Mouse (Mus musculus): ENCODE data around the gene Iffo2. TPM values are rescaled to one million over a fixed set of nuclear protein-coding genes. Genes with fewer than 3 reads are reported as not detected.

The Iffo2 gene
- polyA plus RNA-seq, 2 experiments = 5.8 to 8.8 TPM

DNA sequence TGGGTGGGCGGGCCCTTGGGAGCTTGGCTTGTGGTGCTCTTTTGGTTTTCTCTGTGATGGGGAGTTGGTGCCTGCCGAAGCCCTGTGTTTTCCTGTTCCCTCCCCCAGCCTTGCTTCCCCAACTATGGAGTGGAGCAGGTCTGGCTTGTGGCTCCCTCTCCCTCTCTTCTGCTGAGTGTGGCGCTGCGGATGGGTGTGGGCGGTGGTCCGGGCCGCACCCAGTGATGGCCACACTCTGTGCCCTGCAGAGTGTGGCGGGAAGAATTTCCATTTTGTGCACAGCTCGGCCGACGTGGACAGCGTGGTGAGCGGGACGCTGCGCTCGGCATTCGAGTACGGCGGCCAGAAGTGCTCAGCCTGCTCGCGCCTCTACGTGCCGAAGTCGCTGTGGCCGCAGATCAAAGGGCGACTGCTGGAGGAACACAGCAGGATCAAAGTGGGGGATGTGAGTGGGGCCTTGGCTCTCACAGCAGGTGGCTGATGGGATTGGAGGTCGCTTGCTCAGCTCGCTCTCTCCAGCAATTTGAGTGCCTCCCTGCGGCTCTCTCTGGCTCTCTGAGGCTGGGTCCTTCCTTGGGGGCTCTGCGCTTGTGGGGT is 111.6 kb downstream of the Iffo2 start:
- DNase-seq (ENCODE audit: low spot score) (peak; percentile 8), ATAC-seq (ENCODE audit: low FRiP score, low read depth) (no peak)
- H3K4me1 ChIP-seq (ENCODE audit: control insufficient read depth, insufficient read depth, low read length) = peaks cover 10% of the 10 kb centered on the region
- no peak overlapping the region for H3K27ac ChIP-seq (replicated peaks; ENCODE audit: low read depth, low read length)
- TF ChIP-seq POLR2A (IDR thresholded peaks at IDR 0.05; ENCODE audit: borderline replicate concordance, extremely low read depth, insufficient read depth, insufficient read length) = no peak
- WGBS = 6% methylated on average over 29 of the region's 30 CpGs
- H3K9me3 ChIP-seq (ENCODE audit: control insufficient read depth, low read length) = no peaks in the 10 kb centered on the region
- peaks cover 17% of the 10 kb centered on the region for H3K36me3 ChIP-seq (ENCODE audit: control insufficient read depth, insufficient read depth, low read length)
- H3K4me3 ChIP-seq (replicated peaks; ENCODE audit: low read length) = peak overlapping the region; percentile 21; the same call in 1 of the 2 replicates
- no peak overlapping the region for H3K9ac ChIP-seq (ENCODE audit: low read depth, low read length, severe bottlenecking)
- H3K4me2 ChIP-seq (replicated peaks; ENCODE audit: low read depth, low read length, severe bottlenecking) = peak overlapping the region; percentile 44
- peaks cover 10% of the 10 kb centered on the region for H3K27me3 ChIP-seq (ENCODE audit: control insufficient read depth, insufficient read depth, low read length)

DNA sequence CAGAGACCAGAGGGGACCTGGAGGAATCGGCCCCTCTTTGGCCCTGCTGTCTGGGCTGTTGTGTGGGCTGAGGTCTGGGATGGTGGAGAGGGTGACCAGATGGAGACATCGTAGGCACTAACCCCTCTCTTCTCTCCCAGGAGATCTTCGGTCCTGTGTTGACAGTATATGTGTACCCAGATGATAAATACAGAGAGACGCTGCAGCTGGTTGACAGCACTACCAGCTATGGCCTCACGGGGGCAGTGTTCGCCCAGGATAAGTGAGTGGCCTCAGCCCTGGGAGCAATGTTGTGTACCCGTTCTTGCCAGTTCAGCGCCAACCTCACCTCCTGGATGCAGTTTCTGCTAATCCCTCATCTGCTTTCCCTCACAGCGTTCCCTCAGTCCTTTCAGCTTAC is 113.6 kb downstream of the Iffo2 start:
- Histone ChIP-seq H3K9me3 (ENCODE audit: control insufficient read depth, low read length) (no peaks in the 10 kb centered on the region), H3K4me3 (replicated peaks; ENCODE audit: low read length) (no peak overlapping the region), H3K36me3 (ENCODE audit: control insufficient read depth, insufficient read depth, low read length) (peaks cover 11% of the 10 kb centered on the region), H3K4me2 (replicated peaks; ENCODE audit: low read depth, low read length, severe bottlenecking) (no peak overlapping the region), H3K27ac (replicated peaks; ENCODE audit: low read depth, low read length) (no peak overlapping the region), H3K4me1 (ENCODE audit: control insufficient read depth, insufficient read depth, low read length) (peaks cover 10% of the 10 kb centered on the region), H3K27me3 (ENCODE audit: control insufficient read depth, insufficient read depth, low read length) (peaks cover 10% of the 10 kb centered on the region), H3K9ac (ENCODE audit: low read depth, low read length, severe bottlenecking) (no peak overlapping the region)
- DNase-seq (ENCODE audit: low spot score) (peak; percentile 69), ATAC-seq (ENCODE audit: low FRiP score, low read depth) (no peak; the same call in 1 of the 2 replicates)
- 20% methylated on average over 9 of the region's 9 CpGs for WGBS
- no peak for TF ChIP-seq POLR2A (IDR thresholded peaks at IDR 0.05; ENCODE audit: borderline replicate concordance, extremely low read depth, insufficient read depth, insufficient read length)

DNA sequence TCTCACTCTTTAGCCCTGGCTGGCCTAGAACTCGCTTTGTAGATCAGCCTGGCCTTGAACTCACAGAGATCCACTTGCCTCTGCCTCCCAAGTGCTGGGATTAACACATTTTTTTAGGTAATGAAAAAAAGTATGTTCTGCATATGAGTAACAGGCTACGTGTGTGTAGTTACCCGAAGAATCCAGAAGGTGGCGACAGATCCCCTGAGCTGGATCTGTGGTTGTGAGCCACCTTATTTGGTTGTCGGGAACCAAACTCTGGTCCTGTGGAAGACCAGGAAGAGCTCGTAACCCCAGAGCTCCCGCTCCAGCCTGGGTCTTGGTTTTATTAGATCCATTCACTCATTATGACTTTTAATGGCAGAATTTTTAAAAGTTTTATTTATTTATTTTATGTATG is 116.6 kb downstream of the Iffo2 start:
- Histone ChIP-seq H3K4me3 (replicated peaks; ENCODE audit: low read length) (no peak overlapping the region), H3K36me3 (ENCODE audit: control insufficient read depth, insufficient read depth, low read length) (peaks cover 11% of the 10 kb centered on the region), H3K9ac (ENCODE audit: low read depth, low read length, severe bottlenecking) (no peak overlapping the region), H3K9me3 (ENCODE audit: control insufficient read depth, low read length) (no peaks in the 10 kb centered on the region), H3K27me3 (ENCODE audit: control insufficient read depth, insufficient read depth, low read length) (peaks cover 5% of the 10 kb centered on the region; the same call in 1 of the 2 replicates), H3K4me1 (ENCODE audit: control insufficient read depth, insufficient read depth, low read length) (peaks cover 5% of the 10 kb centered on the region), H3K4me2 (replicated peaks; ENCODE audit: low read depth, low read length, severe bottlenecking) (no peak overlapping the region), H3K27ac (replicated peaks; ENCODE audit: low read depth, low read length) (no peak overlapping the region)
- WGBS = 89% methylated on average over 7 of the region's 7 CpGs
- TF ChIP-seq POLR2A (IDR thresholded peaks at IDR 0.05; ENCODE audit: borderline replicate concordance, extremely low read depth, insufficient read depth, insufficient read length) = no peak
- DNase-seq (ENCODE audit: low spot score) (no peak), ATAC-seq (ENCODE audit: low FRiP score, low read depth) (no peak)

DNA sequence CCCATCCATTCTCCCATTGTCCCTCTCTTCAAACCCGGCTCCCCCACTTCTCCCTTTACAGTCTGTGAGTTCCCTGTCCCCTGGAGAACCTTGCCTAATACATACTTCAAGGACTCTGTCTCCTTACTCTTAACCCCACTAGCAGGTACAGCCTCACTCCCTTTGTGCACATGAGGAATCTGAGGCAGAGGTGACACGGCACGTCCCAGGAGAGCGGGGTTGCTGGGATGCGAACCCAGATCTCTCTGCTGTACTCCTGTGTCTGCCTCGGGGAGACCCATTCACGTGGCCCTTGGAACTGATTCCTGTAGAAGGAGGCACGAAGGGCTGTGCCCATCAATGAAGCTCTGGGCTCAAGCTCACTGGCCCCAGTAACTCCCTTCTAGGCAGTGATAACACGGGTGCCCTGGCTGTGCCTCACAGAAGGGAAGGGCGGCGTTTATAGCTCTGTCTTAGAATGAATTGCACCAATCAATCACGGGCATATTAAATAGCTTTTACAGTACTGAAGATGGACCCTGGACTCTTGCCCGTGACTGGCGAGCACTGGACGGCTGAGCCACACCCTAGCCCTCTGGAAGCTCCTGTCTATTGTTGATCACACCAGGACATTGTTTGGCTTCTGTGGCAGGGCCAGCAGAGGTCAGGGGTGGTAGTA is 119.9 kb downstream of the Iffo2 start:
- H3K27me3 ChIP-seq (ENCODE audit: control insufficient read depth, insufficient read depth, low read length) = no peaks in the 10 kb centered on the region
- WGBS = 73% methylated on average over 15 of the region's 15 CpGs
- H3K36me3 ChIP-seq (ENCODE audit: control insufficient read depth, insufficient read depth, low read length) = no peaks in the 10 kb centered on the region; the same call in 1 of the 2 replicates
- no peaks in the 10 kb centered on the region for H3K9me3 ChIP-seq (ENCODE audit: control insufficient read depth, low read length)
- no peak overlapping the region for H3K9ac ChIP-seq (ENCODE audit: low read depth, low read length, severe bottlenecking)
- no peak overlapping the region for H3K27ac ChIP-seq (replicated peaks; ENCODE audit: low read depth, low read length)
- no peak for ATAC-seq (ENCODE audit: low FRiP score, low read depth)
- H3K4me1 ChIP-seq (ENCODE audit: control insufficient read depth, insufficient read depth, low read length) = no peaks in the 10 kb centered on the region
- TF ChIP-seq POLR2A (IDR thresholded peaks at IDR 0.05; ENCODE audit: borderline replicate concordance, extremely low read depth, insufficient read depth, insufficient read length) = no peak
- no peak overlapping the region for H3K4me3 ChIP-seq (replicated peaks; ENCODE audit: low read length)
- no peak for DNase-seq (ENCODE audit: low spot score)
- no peak overlapping the region for H3K4me2 ChIP-seq (replicated peaks; ENCODE audit: low read depth, low read length, severe bottlenecking)

DNA sequence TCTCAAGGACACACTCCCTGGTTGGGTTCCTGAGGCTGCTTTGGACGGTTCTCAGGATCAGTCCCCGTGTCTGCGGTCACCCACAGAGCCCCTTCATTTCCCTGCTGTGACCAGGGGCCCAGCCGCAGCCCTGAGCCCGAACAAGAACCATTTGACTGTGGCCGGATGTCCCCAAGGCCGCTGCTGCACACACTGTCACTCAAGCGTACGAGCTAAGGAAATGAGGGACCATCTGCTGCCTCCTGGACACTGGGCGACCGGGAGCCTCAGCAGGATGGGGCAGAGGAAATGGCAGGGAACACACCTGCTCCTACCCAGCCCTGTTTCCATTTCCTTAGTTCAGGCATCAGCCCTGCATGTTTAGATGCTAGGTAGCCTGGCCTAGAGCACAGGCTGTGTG is 120.6 kb downstream of the Iffo2 start:
- no peaks in the 10 kb centered on the region for H3K4me1 ChIP-seq (ENCODE audit: control insufficient read depth, insufficient read depth, low read length)
- no peaks in the 10 kb centered on the region for H3K9me3 ChIP-seq (ENCODE audit: control insufficient read depth, low read length)
- H3K27me3 ChIP-seq (ENCODE audit: control insufficient read depth, insufficient read depth, low read length) = no peaks in the 10 kb centered on the region
- TF ChIP-seq POLR2A (IDR thresholded peaks at IDR 0.05; ENCODE audit: borderline replicate concordance, extremely low read depth, insufficient read depth, insufficient read length) = no peak
- H3K36me3 ChIP-seq (ENCODE audit: control insufficient read depth, insufficient read depth, low read length) = no peaks in the 10 kb centered on the region
- H3K27ac ChIP-seq (replicated peaks; ENCODE audit: low read depth, low read length) = no peak overlapping the region
- 81% methylated on average over 11 of the region's 11 CpGs for WGBS
- H3K9ac ChIP-seq (ENCODE audit: low read depth, low read length, severe bottlenecking) = no peak overlapping the region
- no peak for DNase-seq (ENCODE audit: low spot score)
- no peak for ATAC-seq (ENCODE audit: low FRiP score, low read depth)
- H3K4me3 ChIP-seq (replicated peaks; ENCODE audit: low read length) = no peak overlapping the region
- no peak overlapping the region for H3K4me2 ChIP-seq (replicated peaks; ENCODE audit: low read depth, low read length, severe bottlenecking)

All from limb, embryonic 14.5 days (tissue).